Mouse (Mus musculus) gastrocnemius, postnatal 14 days (tissue): ENCODE results near the gene Thoc7. TPM values are rescaled to one million over a fixed set of nuclear protein-coding genes. Genes with fewer than 3 reads are reported as not detected.

Experiments used
- DNase-seq: peaks from one replicate; pipeline ENCODE4 v3.0.0; 2021; ENCODE audit warnings: mixed read lengths
- intact Hi-C: fragments of 180-260 bp; cut with DNase I; formaldehyde crosslinking; loops from one replicate; pipeline ENCODE4 v1.15.1; 2025; ENCODE audit warnings: low total_unique reads
- total RNA-seq, 2 experiments: library from RNA; stranded (reverse); gene quantifications; 2 replicates each; pipeline ENCODE4 v1.2.3; 2021

Thoc7 gene
- total RNA-seq, 2 experiments from 2014 or later: 120 to 124 TPM

- intact Hi-C loops: no loop called here
- no peak for DNase-seq
These were observed 11.3 kb downstream of the Thoc7 start for GRCm38 (mm10) chr14:13950401-13950800.

- intact Hi-C loops: no loop called here
- DNase-seq: no peak
These were observed 13.3 kb downstream of the Thoc7 start for GRCm38 (mm10) chr14:13948345-13948744.

- intact Hi-C loops: no loop called here
- no peak for DNase-seq
These were observed 17.0 kb downstream of the Thoc7 start for GRCm38 (mm10) chr14:13944686-13945085.

GRCm38 (mm10) chr14:13934052-13934371 lies 27.6 kb downstream of the Thoc7 start:
- intact Hi-C loops: no loop called here
- no peak for DNase-seq

- DNase-seq: no peak
- intact Hi-C loops: no loop called here
These were observed 28.2 kb downstream of the Thoc7 start for GRCm38 (mm10) chr14:13933290-13934051.

- peak; percentile 27 for DNase-seq
- intact Hi-C loops: loop anchor here (5.0 kb wide), 1 partner anchor 560 kb away; no protein-coding TSS in a partner anchor
These were observed 44.0 kb downstream of the Thoc7 start for GRCm38 (mm10) chr14:13917630-13918029.

GRCm38 (mm10) chr14:13917208-13917607 lies 44.4 kb downstream of the Thoc7 start:
- intact Hi-C loops: loop anchor here (5.0 kb wide), 1 partner anchor 560 kb away; no protein-coding TSS in a partner anchor
- DNase-seq: no peak

GRCm38 (mm10) chr14:13915207-13915606 lies 46.4 kb downstream of the Thoc7 start:
- DNase-seq: no peak
- intact Hi-C loops: loop anchor here (5.0 kb wide), 1 partner anchor 558 kb away; no protein-coding TSS in a partner anchor

GRCm38 (mm10) chr14:13914387-13915082 lies 47.1 kb downstream of the Thoc7 start, which contains the start of gene Gm281:
Gene Gm281 (minus strand): TSS chr14:13914478.
- intact Hi-C loops: loop anchor here (5.0 kb wide), 1 partner anchor 557 kb away; no protein-coding TSS in a partner anchor
- DNase-seq: no peak

- DNase-seq: no peak
- intact Hi-C loops: no loop called here
These were observed 51.5 kb downstream of the Thoc7 start for GRCm38 (mm10) chr14:13910148-13910547.

GRCm38 (mm10) chr14:13907145-13907544 lies 54.5 kb downstream of the Thoc7 start:
- intact Hi-C loops: no loop called here
- no peak for DNase-seq

GRCm38 (mm10) chr14:13906461-13906860 lies 55.2 kb downstream of the Thoc7 start:
- intact Hi-C loops: no loop called here
- DNase-seq: no peak

GRCm38 (mm10) chr14:13901611-13902067 lies 60.0 kb downstream of the Thoc7 start:
- DNase-seq: peak; percentile 13
- intact Hi-C loops: no loop called here

Other genes with a start within 250 kb of the Thoc7 start
- gene Gm281, start 47.4 kb downstream of the Thoc7 start, total RNA-seq: not detected
- 10 to 100 TPM; 10.0 to 12.1 TPM for gene Atxn7, start 412 bp downstream of the Thoc7 start, total RNA-seq
- 100 to 1,000 TPM; 158 to 174 TPM for gene Psmd6, start 159.1 kb upstream of the Thoc7 start, total RNA-seq
- gene Olfr720, start 225.0 kb upstream of the Thoc7 start, total RNA-seq: not detected